Mouse (Mus musculus): Measurements from ENCODE around the gene Slc35e2.

- TF ChIP-seq CTCF (IDR thresholded peaks at IDR 0.05; ENCODE audit: low read depth) (no peak), EP300 (IDR thresholded peaks at IDR 0.05; ENCODE audit: low read depth) (0 out of 2 replicates have a peak, but pooled peaks have one; percentile 41)
These were observed 32.4 kb upstream of the Slc35e2 start for GRCm38 (mm10) chr4:155568632-155569370.

Measured in liver, postnatal 0 days (tissue).